Mouse (Mus musculus) ES-E14 (cell line): ENCODE data around the gene Epb41l5. TPM values are rescaled to one million over a fixed set of nuclear protein-coding genes. Genes with fewer than 3 reads are reported as not detected.

ENCODE experiments used
- DNase-seq: peaks from one replicate; pipeline ENCODE4 v3.0.0-alpha.2; 2013; ENCODE audit warnings: low read depth, low spot score
- H3K27ac ChIP-seq: 2 replicates; pipeline ENCODE4 v1.5.1; 2012; ENCODE audit warnings: low read depth, mild to moderate bottlenecking, low read length, moderate library complexity, mixed read lengths; ENCODE audit not compliant: poor library complexity, insufficient read depth, severe bottlenecking
- H3K36me3 ChIP-seq: 2 replicates; pipeline ENCODE4 v1.6.1; 2012; ENCODE audit warnings: mild to moderate bottlenecking, low read length, moderate library complexity, mixed read lengths; ENCODE audit not compliant: control insufficient read depth, poor library complexity, insufficient read depth, severe bottlenecking
- H3K4me1 ChIP-seq, 2 experiments: fragments of 150-350 bp in 1 of 2; sonication (generic) in 1 of 2; 2 replicates each; pipeline ENCODE4 v1.6.1; 2012; ENCODE audit warnings: low read length in 2 of 2, mild to moderate bottlenecking in 1 of 2, mixed read lengths in 1 of 2; ENCODE audit not compliant: control insufficient read depth in 2 of 2, insufficient read depth in 2 of 2, poor library complexity in 1 of 2
- H3K4me3 ChIP-seq, 2 experiments: fragments of 150-350 bp in 1 of 2; sonication (generic) in 1 of 2; 2 replicates each; pipeline ENCODE4 v1.5.1; 2012; ENCODE audit warnings: low read length in 2 of 2, low read depth in 1 of 2, mild to moderate bottlenecking in 1 of 2, mixed read lengths in 1 of 2; ENCODE audit not compliant: insufficient read depth in 1 of 2, poor library complexity in 1 of 2, severe bottlenecking in 1 of 2
- H3K9ac ChIP-seq: 2 replicates; pipeline ENCODE4 v1.6.1; 2012; ENCODE audit warnings: low read depth, mild to moderate bottlenecking, low read length, mixed read lengths; ENCODE audit not compliant: poor library complexity, insufficient read depth, severe bottlenecking
- H3K9me3 ChIP-seq: fragments of 150-350 bp; sonication (generic); 2 replicates; pipeline ENCODE4 v1.6.1; 2012; ENCODE audit warnings: low read depth, mild to moderate bottlenecking, low read length; ENCODE audit not compliant: control insufficient read depth, insufficient read depth
- CHD2 ChIP-seq: IDR thresholded peaks from 2 replicates; pipeline ENCODE4 v1.6.1; 2014; ENCODE audit warnings: mild to moderate bottlenecking, low read depth, low read length, inconsistent platforms
- HCFC1 ChIP-seq: IDR thresholded peaks from 2 replicates; pipeline ENCODE4 v1.6.1; 2012; ENCODE audit warnings: low read length, inconsistent platforms, borderline replicate concordance; ENCODE audit not compliant: insufficient read depth
- MAFK ChIP-seq: IDR thresholded peaks from 2 replicates; pipeline ENCODE4 v1.6.1; 2014; ENCODE audit warnings: mild to moderate bottlenecking, low read depth, low read length, inconsistent platforms; ENCODE audit not compliant: insufficient read depth
- ZC3H11A ChIP-seq: IDR thresholded peaks from 2 replicates; pipeline ENCODE4 v1.6.1; 2012; ENCODE audit warnings: low read depth, mild to moderate bottlenecking, inconsistent platforms, low read length, borderline replicate concordance
- ZNF384 ChIP-seq: IDR thresholded peaks from 2 replicates; pipeline ENCODE4 v1.6.1; 2012; ENCODE audit warnings: low read depth, low read length, inconsistent platforms
- in situ Hi-C, 2 experiments: fragments of 600-800 bp; cut with MboI; formaldehyde crosslinking; loops; one replicate each; pipeline ENCODE4 v1.15.1; 2025; ENCODE audit warnings: low sequenced_read_pairs in 2 of 2, inconsistent platforms in 1 of 2; ENCODE audit not compliant: unreplicated experiment in 2 of 2
- total RNA-seq: library from RNA; depleted of rRNA; stranded (reverse); fragments of 300-350 nt; gene quantifications from 2 replicates; pipeline ENCODE4 v1.2.3, GENCODE M21; 2012

Gene Epb41l5
- total RNA-seq, 1 experiment, result 13.4 TPM

DNA sequence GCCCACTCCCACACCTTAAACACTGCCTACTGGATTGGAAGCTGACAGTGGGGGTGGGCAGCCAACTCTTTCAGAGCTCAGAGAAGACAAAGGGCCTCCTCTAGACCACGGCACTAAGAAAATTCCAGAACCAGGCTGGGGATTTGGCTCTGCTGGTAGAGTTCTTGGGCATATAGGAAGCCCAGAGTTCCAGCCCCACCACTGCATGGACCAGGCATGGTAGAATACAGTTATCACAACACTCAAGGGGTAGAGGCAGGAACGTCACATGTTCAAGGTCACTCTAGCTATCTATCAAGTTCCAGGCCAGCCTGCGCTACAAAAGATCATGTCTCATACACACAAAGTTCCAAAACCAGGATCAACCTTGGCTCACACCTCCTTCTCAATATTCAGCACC lies 145.6 kb downstream of the Epb41l5 start:
- Histone ChIP-seq H3K36me3 (no peaks in the 10 kb centered on the region), H3K9ac (no peak overlapping the region), H3K4me1 (peaks cover 9 to 22% of the 10 kb centered on the region in 2 experiments; a peak in 2 of 4 replicates), H3K4me3 (peak overlapping the region in 1 of 2 experiments; percentile 74; a peak in 1 of 4 replicates), H3K9me3 (no peaks in the 10 kb centered on the region), H3K27ac (no peak overlapping the region)
- in situ Hi-C loops, result no loop called here
- DNase-seq, result no peak
- TF ChIP-seq ZC3H11A (no peak), HCFC1 (no peak), ZNF384 (no peak), MAFK (no peak), CHD2 (no peak)

DNA sequence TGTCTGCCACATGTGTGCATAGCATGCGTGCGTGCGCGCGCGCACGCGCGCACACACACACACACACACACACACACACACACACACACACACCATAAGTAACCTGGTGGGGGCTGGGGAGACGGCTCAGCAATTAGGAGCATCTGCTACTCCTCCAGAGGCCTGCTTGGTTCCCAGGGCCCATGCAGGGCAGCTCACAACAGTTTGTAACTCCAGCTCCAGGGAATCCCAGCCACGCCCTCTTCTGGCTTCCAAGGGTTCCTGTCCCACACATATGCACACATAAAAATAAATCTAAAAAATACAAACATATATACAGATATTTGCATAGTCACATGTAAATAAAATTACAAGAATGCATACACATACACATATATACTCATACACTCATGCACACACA lies 146.1 kb downstream of the Epb41l5 start:
- no peak for DNase-seq
- H3K9ac ChIP-seq, result no peak overlapping the region
- H3K4me1 ChIP-seq, result peaks cover 9 to 25% of the 10 kb centered on the region in 2 experiments; a peak in 2 of 4 replicates
- no peak for TF ChIP-seq ZNF384
- no peak for TF ChIP-seq ZC3H11A
- no peak for TF ChIP-seq CHD2
- TF ChIP-seq HCFC1, result no peak
- no peak for TF ChIP-seq MAFK
- H3K36me3 ChIP-seq, result no peaks in the 10 kb centered on the region
- no peak overlapping the region for H3K27ac ChIP-seq
- no peak overlapping the region for H3K4me3 ChIP-seq
- H3K9me3 ChIP-seq, result no peaks in the 10 kb centered on the region
- in situ Hi-C loops, result no loop called here

DNA sequence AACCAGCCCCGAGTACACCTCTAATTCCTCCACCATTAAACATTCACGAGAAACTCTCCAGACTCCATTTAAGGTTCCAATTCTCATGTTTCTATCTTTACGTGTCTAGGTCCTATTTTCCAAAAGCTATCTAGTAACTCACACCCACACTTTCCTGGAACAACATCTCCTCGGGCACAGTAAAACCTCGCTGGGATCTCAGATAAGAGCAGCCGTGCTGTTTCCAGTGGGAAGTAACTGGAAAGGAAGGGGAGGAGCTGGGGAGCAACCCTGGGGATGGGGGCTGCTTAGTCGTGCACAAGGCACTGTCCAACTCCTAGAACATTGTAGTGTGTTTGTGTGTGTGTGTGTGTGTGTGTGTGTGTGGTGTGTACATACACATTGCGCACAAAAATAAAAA lies 146.9 kb downstream of the Epb41l5 start:
- Histone ChIP-seq H3K27ac (no peak overlapping the region), H3K9me3 (no peaks in the 10 kb centered on the region), H3K9ac (no peak overlapping the region), H3K36me3 (no peaks in the 10 kb centered on the region), H3K4me1 (peaks cover 11 to 30% of the 10 kb centered on the region in 2 experiments; a peak in 3 of 4 replicates), H3K4me3 (no peak overlapping the region)
- in situ Hi-C loops, result no loop called here
- no peak for DNase-seq
- TF ChIP-seq ZNF384, result no peak
- no peak for TF ChIP-seq HCFC1
- no peak for TF ChIP-seq ZC3H11A
- no peak for TF ChIP-seq MAFK
- TF ChIP-seq CHD2, result no peak

DNA sequence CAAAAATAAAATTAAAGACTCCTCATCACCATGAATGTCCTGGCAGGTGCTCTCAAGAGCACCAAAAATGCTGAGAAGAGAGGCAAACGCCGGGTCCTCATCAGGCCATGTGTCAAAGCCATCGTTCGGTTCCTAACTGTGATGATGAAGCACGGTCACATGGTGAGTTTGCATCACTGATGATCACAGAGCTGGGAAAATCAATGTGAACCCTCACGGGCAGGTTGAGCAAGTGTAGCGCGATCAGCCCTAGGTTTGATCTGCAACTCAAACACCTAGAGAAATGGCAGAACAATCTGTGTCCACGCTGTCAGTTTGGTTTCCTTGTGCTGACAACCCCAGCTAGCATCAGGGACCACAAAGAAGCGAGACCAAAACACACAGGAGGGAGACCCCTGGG lies 149.3 kb downstream of the Epb41l5 start:
- peaks cover 9 to 38% of the 10 kb centered on the region in 2 experiments for H3K4me1 ChIP-seq
- in situ Hi-C loops, result no loop called here
- no peaks in the 10 kb centered on the region for H3K36me3 ChIP-seq
- no peak overlapping the region for H3K27ac ChIP-seq
- no peak overlapping the region for H3K9ac ChIP-seq
- TF ChIP-seq ZC3H11A, result no peak
- no peak overlapping the region for H3K4me3 ChIP-seq
- no peaks in the 10 kb centered on the region for H3K9me3 ChIP-seq
- DNase-seq, result no peak

DNA sequence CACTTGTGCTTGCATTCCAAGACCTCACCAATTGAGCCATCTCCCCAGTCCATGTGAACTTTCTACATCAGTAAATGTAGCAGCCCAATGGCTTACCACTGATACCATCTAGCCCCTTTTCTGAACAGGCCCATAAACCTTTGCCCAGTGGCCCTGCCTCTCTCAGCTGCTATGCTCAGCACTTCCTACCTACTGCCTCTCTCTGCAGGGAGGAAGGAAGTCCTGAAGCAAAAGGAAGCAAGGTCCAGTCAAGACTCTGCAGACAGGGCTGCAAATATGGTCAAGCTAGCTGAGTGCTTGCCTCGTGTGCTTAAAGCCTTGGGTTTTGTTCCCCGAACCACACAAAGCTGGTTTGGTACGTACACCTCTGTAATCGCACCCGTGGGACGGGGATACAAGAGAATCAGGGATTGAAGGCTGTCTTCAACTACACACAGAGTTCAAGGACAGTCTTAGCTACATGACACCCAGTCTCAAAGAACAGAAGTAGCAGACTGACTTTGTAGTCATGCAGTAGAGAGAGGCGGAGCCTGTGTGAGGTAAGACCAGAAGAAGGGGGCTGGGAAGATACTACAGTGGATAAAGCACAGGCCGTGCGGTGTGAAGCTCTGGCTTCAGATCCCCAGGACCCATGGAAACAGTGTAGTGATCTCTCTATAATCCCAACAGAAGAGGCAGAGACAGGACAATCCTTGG lies 150.1 kb downstream of the Epb41l5 start:
- in situ Hi-C loops, result no loop called here
- no peak overlapping the region for H3K27ac ChIP-seq

More for the DNA sequence above, 150.1 kb downstream of the Epb41l5 start:
- Histone ChIP-seq H3K4me1 (peaks cover 9 to 40% of the 10 kb centered on the region in 2 experiments), H3K4me3 (no peak overlapping the region), H3K9ac (no peak overlapping the region; the same call in 1 of the 2 replicates), H3K9me3 (no peaks in the 10 kb centered on the region), H3K36me3 (no peaks in the 10 kb centered on the region)
- DNase-seq, result no peak
- TF ChIP-seq ZNF384 (no peak), ZC3H11A (no peak), HCFC1 (no peak), MAFK (no peak), CHD2 (no peak)
